Mouse (Mus musculus) ES-E14 (cell line): ENCODE measurements around the gene Atp1b2.

Experiments
- MAFK ChIP-seq: IDR thresholded peaks from 2 replicates; pipeline ENCODE4 v1.6.1; 2014; ENCODE audit warnings: mild to moderate bottlenecking, low read depth, low read length, inconsistent platforms; ENCODE audit not compliant: insufficient read depth
- ZC3H11A ChIP-seq: IDR thresholded peaks from 2 replicates; pipeline ENCODE4 v1.6.1; 2012; ENCODE audit warnings: low read depth, mild to moderate bottlenecking, inconsistent platforms, low read length, borderline replicate concordance

DNA sequence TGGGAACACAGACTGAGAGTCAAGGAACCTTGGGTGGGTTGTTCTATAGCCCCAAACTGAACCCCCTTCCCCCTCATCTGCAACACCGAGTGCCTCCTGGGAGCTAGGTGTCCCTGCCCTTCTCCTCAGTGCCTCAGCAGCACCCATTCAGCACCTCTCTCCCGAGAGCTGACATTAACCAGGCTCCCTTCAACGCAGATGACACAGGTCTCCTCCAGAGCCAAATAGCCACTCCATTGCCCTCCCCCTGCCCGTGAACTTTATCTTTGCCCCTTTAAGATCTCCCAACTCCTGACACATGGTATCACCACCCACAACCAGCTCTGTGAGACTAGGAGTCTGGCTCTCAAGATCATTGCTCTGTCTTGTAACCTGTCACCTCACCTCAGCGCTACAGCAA lies 46.6 kb downstream of the Atp1b2 start:
- TF ChIP-seq MAFK (no peak), ZC3H11A (no peak)
